Mouse (Mus musculus): Measurements from ENCODE around the gene Fgr.

The Fgr gene

DNA sequence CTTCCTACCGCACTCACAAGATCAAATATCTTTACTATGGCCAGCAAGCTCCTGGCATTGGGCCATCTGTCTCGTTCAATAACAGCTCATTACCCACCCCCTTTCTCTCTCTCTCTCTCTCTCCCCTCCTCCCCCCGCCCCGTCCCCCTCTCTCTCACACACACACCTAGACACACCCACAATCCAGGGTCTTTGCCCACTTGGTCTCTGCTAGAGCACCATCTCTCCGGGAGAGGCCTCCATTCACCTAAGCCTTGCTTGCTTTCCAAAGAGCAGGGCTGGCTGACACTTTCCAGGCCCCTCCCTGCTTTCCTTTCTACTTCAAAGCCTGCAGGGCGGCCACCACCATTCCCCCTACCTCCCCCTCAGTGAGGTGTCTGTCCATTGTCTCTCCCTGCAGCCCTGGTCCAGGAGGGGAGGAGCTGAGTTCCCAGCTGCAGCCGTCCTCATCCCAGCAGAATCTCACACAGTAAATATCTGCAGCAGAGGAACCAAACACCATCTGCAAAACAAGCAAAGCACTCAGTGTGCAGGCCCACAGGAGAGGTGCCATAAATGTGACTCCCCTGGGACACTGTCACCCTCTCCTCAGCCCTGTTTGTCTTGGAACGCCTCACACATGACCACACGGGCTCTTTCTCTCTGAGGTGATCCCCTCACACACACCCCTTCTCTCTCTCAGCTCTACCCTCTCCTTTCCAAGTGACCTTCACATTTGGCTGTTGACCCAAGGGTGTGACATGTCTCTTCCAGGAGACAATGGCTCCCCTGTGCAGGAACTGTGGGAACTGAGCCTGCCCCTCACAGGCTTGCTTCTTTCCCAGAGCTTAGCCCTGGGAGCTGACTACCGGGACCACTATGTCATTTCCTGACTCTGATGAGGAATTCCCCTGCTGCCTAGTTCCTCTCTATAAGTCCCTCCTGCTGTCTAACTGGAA, 14.9 kb upstream of the Fgr start:
- DNase-seq (ENCODE audit: low spot score in 2 of 2), result no peak

- DNase-seq (ENCODE audit: low spot score in 2 of 2), result no peak
Measured at GRCm38 (mm10) chr4:132959679-132960045, 14.2 kb upstream of the Fgr start.

DNA sequence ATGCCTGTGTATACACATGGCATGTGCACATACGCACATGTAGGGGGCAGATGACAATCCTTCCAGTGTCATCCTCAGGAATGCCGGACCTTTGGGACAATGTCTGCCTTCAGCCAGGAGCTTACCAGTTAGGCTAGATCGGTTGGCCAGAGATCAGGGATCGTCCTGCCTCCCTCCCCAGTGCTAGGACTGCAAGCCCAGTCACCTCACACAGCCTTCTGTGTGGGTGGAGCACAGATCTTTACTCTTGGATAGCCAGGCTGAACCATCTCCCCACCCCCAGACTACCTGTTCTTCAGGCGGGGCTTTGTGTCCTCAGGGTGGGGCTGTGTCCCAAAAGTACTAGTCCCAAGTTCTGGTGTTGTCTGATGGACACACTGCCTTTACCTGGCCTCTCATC, 13.6 kb upstream of the Fgr start:
- DNase-seq (ENCODE audit: low spot score in 2 of 2), result no peak

DNA sequence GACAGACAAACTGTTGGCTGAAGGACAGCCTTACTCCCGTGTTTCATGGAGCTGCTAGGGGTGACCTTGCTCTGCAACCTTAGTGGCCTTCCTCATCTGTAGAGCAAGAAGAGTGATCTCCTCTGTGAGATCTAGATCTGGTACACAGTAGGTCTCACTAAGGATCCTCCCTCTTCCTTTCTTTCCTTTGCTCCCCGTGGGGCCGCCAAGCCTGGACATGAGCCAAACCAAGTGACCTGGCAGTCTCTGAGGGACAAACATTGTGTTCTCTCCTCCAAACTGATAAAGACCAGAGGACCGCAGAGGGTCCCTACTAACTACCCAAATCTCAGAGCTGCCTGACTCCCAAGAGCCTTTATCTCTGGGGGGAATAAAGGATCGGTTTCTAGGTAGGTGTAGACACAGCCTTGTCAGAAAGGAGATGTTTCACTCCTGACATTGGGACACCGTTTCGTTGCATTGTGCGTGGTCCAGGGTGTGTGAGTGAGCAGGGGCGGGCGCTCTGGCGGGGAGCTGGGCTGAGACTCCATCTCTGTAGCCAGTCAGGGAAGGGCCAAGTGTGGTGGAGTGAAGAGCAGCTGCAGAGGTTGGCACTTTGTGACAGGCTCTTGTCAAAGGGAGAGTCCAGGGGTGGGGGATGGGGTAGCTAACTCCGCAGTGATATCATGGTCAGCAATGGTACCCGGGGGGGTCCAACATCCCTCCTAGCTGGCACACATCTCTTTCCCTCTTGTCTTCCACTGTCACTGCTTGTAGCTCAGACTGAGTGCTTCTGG, 12.8 kb upstream of the Fgr start:
- no peak for DNase-seq (ENCODE audit: low spot score in 2 of 2)

GRCm38 (mm10) chr4:132961866-132962265, 12.0 kb upstream of the Fgr start:
- DNase-seq (ENCODE audit: low spot score in 2 of 2), result no peak

GRCm38 (mm10) chr4:132962628-132963027, 11.3 kb upstream of the Fgr start:
- no peak for DNase-seq (ENCODE audit: low spot score in 2 of 2)

GRCm38 (mm10) chr4:132963436-132963835, 10.5 kb upstream of the Fgr start:
- DNase-seq (ENCODE audit: low spot score in 2 of 2), result no peak

GRCm38 (mm10) chr4:132964064-132964463, 9.8 kb upstream of the Fgr start:
- no peak for DNase-seq (ENCODE audit: low spot score in 2 of 2)

GRCm38 (mm10) chr4:132964473-132964872, 9.4 kb upstream of the Fgr start:
- DNase-seq (ENCODE audit: low spot score in 2 of 2), result no peak

GRCm38 (mm10) chr4:132968105-132968938, 5.6 kb upstream of the Fgr start:
- DNase-seq (ENCODE audit: low spot score in 2 of 2), result no peak

GRCm38 (mm10) chr4:132971601-132972000, 2.3 kb upstream of the Fgr start:
- DNase-seq (ENCODE audit: low spot score in 2 of 2), result no peak

GRCm38 (mm10) chr4:132972101-132972500, 1.8 kb upstream of the Fgr start:
- no peak for DNase-seq (ENCODE audit: low spot score in 2 of 2)

DNA sequence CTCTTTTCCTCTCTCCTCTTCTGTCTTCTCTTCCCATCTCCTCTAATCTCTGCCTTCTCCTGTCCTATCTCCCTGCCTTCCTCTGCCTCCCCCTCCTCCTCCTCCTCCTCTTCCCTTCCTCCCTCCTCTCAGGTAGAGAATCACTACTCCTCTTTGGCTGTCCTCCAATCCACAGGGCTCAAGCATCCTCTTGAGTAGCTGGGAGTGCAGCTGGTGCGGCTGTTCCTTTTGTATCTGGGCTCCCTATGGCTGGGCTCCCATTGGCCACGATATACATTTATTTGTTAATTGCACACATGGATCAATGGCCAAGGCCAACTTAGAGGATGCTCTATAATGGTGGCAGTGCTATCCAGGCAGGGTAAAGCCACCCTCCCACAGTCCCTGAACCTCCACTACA, 1.3 kb upstream of the Fgr start:
- DNase-seq (ENCODE audit: low spot score in 2 of 2), result no peak

DNA sequence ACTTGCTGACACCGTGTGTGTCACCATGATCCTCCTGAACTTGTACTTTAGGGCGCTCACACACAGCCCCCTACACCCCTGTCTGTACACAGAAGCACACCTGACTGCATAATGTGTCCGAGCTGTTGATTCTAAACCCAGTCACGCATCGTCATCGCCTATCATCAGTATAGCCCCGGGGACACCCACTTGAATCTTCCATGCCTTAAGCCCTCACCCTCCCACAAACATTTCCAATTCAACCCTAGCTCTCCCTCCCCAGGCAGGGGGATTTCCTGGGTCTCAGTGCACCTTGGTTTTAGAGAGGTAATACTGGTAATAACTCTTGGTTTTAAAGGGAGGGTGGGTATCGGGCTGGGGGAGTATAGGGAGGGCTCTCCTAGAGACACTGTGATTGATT, 709 bp upstream of the Fgr start:
- no peak for DNase-seq (ENCODE audit: low spot score in 2 of 2)

- peak in 1 of 2 experiments; percentile 42 for DNase-seq (ENCODE audit: low spot score in 2 of 2)
Measured at GRCm38 (mm10) chr4:132974904-132975303, 1.0 kb downstream of the Fgr start.

GRCm38 (mm10) chr4:132975791-132976190, 1.9 kb downstream of the Fgr start:
- DNase-seq (ENCODE audit: low spot score in 2 of 2), result no peak

DNA sequence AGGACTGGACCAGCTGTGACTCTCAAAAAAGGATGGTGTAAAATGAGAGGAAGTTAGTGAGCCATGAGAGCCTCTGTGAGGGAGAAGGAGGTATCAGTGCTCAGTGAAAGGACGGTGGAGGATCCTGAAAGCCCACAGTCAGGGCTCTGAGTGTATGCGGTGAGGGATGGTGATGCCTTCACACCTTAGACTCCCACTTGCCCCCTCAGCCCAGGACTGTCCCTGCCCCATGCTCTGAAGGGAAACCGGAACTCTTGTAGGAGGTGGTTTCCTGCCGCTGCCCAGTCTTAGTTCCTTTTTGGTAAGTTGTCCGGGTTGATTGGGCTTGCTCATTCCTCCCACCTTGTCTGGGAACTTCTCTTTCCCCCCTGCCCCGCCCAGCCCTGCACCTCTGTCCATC, 2.8 kb downstream of the Fgr start:
- DNase-seq (ENCODE audit: low spot score in 2 of 2), result peak; percentile 32 to 53

GRCm38 (mm10) chr4:132977597-132977996, 3.7 kb downstream of the Fgr start:
- DNase-seq (ENCODE audit: low spot score in 2 of 2), result peak in 1 of 2 experiments; percentile 37

GRCm38 (mm10) chr4:132979186-132979585, 5.3 kb downstream of the Fgr start:
- DNase-seq (ENCODE audit: low spot score in 2 of 2), result no peak

DNA sequence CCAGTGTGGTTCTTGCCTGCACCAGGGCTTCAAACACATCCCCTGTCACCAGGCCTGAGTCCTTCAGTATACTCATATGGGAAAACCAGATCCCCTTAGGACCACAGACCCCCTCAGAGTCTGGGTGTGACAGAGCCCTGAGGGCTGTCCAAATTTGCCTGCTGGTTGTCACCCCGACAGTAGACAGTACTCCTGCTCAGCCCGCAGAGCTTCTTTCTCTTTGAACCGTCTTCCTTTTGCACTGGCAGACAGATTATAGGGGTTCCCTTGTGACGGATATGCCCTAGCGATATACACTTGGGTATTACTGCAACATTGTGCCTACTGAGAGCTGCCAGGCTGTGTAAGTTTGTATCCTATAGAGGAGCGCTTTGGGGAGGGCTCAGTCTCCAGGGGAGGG, 7.7 kb downstream of the Fgr start:
- DNase-seq (ENCODE audit: low spot score in 2 of 2), result no peak

- no peak for DNase-seq (ENCODE audit: low spot score in 2 of 2)
Measured at GRCm38 (mm10) chr4:132982999-132983398, 9.1 kb downstream of the Fgr start.

Data from spleen, postnatal 10 days (tissue).